Mouse (Mus musculus): ENCODE results near the gene Ctns. TPM values are rescaled to one million over a fixed set of nuclear protein-coding genes. Genes with fewer than 3 reads are reported as not detected.

The Ctns gene
- 24.5 and 26.5 TPM in 2 replicates for polyA plus RNA-seq (2016; fragmentation: Nextera tagmentation; extraction: Ambion mirVana)

DNA sequence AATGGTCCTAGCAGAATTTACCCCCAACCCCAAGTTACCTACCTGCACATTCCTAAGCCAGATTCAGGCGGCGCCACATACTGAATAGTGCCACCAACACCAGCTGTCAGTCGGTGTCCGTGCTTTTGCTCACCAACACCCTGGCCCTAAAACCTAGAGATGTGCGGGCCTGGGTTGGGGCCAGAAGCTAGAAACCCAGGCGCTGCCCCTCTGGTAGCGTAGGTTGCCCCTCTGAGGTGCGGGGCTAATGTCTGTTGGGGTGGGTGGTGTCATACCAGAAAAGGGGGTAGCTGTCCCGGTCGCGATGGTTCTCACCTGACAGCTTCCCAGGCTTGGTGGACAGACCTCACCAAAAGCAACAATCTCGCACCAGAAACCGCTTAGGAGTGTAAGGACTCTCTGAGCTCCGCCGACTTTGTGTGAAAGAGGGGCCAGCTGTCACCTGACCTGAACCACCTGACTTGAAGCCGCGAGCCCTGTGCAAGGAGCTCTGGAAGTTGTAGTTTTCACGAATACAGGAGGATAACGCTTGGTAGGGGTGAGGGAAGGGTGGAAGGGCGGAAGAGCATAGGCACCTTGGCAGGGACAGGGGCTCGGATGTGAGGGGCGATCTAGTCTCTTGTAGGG lies at the start of gene Ctns:
Ctns (minus strand) TSS at position 440 of the 627 bp plus-strand sequence.
- ATAC-seq (ENCODE audit: insufficient number of reproducible peaks, insufficient read depth, low FRiP score, low TSS enrichment): peak; percentile 95
- H3K4me3 ChIP-seq: peak within 1 kb of the TSS; percentile 72
- H3K36me3 ChIP-seq: 0 out of 2 replicates have a peak, but pooled peaks cover 8% of the 10 kb centered on the region
- no peaks in the 10 kb centered on the region for H3K9me3 ChIP-seq
- H3K27me3 ChIP-seq: no peaks in the 10 kb centered on the region
- peak within 1 kb of the TSS; percentile 93 for H3K4me2 ChIP-seq (replicated peaks)
- 0 out of 2 replicates have a peak within 1 kb of the TSS, but pooled peaks have one; percentile 23 for H3K27ac ChIP-seq
- peak within 1 kb of the TSS; percentile 75 for H3K9ac ChIP-seq
- H3K4me1 ChIP-seq: peaks cover 9% of the 10 kb centered on the region
- WGBS: 1% methylated on average over 22 of the region's 22 CpGs

- H3K27ac ChIP-seq: no peak overlapping the region
- H3K4me2 ChIP-seq (replicated peaks): no peak overlapping the region
- no peak overlapping the region for H3K4me3 ChIP-seq
- no peaks in the 10 kb centered on the region for H3K36me3 ChIP-seq
- H3K4me1 ChIP-seq: no peaks in the 10 kb centered on the region
- H3K9ac ChIP-seq: no peak overlapping the region
- H3K9me3 ChIP-seq: no peaks in the 10 kb centered on the region
- H3K27me3 ChIP-seq: no peaks in the 10 kb centered on the region
- no peak for ATAC-seq (ENCODE audit: insufficient number of reproducible peaks, insufficient read depth, low FRiP score, low TSS enrichment)
- whole genome bisulfite sequencing: 90% methylated on average over 4 of the region's 4 CpGs
Observed at GRCm38 (mm10) chr11:73242777-73243176, 43.9 kb upstream of the Ctns start.

DNA sequence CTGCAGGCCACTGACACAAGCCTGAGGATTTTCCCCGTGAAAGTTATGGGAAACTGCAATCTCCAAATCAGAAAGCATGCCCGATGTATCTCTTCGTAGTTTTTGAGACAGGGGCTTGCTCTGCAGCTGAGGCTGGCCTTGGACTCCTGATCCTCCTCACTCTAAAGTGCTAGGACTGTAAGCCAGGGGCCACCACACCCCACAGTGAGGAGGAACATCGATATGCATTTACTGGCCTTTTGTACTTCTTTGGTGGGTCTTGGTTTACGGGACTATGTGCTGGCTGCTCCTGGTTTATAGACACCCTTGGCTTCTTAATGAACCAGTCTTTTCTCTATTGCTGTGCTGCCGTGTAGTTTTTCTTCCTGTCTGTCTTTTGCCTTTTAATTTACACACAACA lies 43.4 kb upstream of the Ctns start:
- Histone ChIP-seq H3K36me3 (no peaks in the 10 kb centered on the region), H3K27ac (no peak overlapping the region), H3K9me3 (no peaks in the 10 kb centered on the region), H3K9ac (no peak overlapping the region), H3K4me3 (no peak overlapping the region), H3K4me2 (replicated peaks) (no peak overlapping the region), H3K4me1 (no peaks in the 10 kb centered on the region), H3K27me3 (no peaks in the 10 kb centered on the region)
- no peak for ATAC-seq (ENCODE audit: insufficient number of reproducible peaks, insufficient read depth, low FRiP score, low TSS enrichment)
- WGBS: 87% methylated on average over 6 of the region's 6 CpGs

GRCm38 (mm10) chr11:73236731-73237130 lies 37.9 kb upstream of the Ctns start:
- WGBS: 70% methylated on average over 3 of the region's 3 CpGs
- H3K27ac ChIP-seq: 0 out of 2 replicates have a peak overlapping the region, but pooled peaks have one; percentile 30

GRCm38 (mm10) chr11:73235990-73236701 lies 37.3 kb upstream of the Ctns start:
- no peaks in the 10 kb centered on the region for H3K27me3 ChIP-seq
- H3K9me3 ChIP-seq: no peaks in the 10 kb centered on the region
- H3K36me3 ChIP-seq: no peaks in the 10 kb centered on the region
- H3K27ac ChIP-seq: peak overlapping the region; percentile 66; the same call in 1 of the 2 replicates
- no peak overlapping the region for H3K4me2 ChIP-seq (replicated peaks)
- no peak overlapping the region for H3K4me3 ChIP-seq
- 28% methylated on average over 5 of the region's 5 CpGs for WGBS
- H3K9ac ChIP-seq: no peak overlapping the region
- H3K4me1 ChIP-seq: no peaks in the 10 kb centered on the region
- ATAC-seq (ENCODE audit: insufficient number of reproducible peaks, insufficient read depth, low FRiP score, low TSS enrichment): no peak

More at GRCm38 (mm10) chr11:73236731-73237130, 37.9 kb upstream of the Ctns start:
- no peaks in the 10 kb centered on the region for H3K9me3 ChIP-seq
- H3K4me2 ChIP-seq (replicated peaks): no peak overlapping the region
- H3K36me3 ChIP-seq: no peaks in the 10 kb centered on the region
- H3K4me3 ChIP-seq: no peak overlapping the region
- no peak overlapping the region for H3K9ac ChIP-seq
- no peaks in the 10 kb centered on the region for H3K27me3 ChIP-seq
- ATAC-seq (ENCODE audit: insufficient number of reproducible peaks, insufficient read depth, low FRiP score, low TSS enrichment): no peak
- no peaks in the 10 kb centered on the region for H3K4me1 ChIP-seq

GRCm38 (mm10) chr11:73233992-73234391 lies 35.1 kb upstream of the Ctns start, which contains the start of gene Trpv1:
Trpv1 (plus strand) TSS chr11:73234292.
- Histone ChIP-seq H3K36me3 (no peaks in the 10 kb centered on the region), H3K4me3 (no peak within 1 kb of the TSS), H3K9me3 (no peaks in the 10 kb centered on the region), H3K4me2 (replicated peaks) (no peak within 1 kb of the TSS), H3K27me3 (no peaks in the 10 kb centered on the region), H3K9ac (no peak within 1 kb of the TSS), H3K27ac (no peak within 1 kb of the TSS), H3K4me1 (no peaks in the 10 kb centered on the region)
- WGBS: 86% methylated on average over 5 of the region's 5 CpGs
- no peak for ATAC-seq (ENCODE audit: insufficient number of reproducible peaks, insufficient read depth, low FRiP score, low TSS enrichment)

DNA sequence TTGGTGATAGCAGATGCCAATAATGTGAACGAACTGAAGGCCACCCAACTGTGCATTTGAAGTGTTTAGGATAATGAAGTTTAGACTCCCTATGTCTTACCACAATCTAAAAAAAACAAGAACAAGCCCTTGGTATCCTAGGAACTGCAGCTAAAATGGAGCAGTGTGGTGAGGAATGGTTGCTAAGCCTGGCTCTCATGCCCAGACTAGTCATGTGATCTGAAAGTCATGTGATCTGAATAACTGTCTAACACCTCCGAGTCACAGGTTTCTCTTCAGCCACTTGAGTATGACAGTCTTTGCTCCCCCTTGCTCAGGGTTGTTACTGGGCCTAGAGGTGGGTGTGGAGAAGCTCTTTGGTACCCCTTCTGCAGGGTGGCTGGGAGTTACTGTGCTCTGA lies 33.7 kb upstream of the Ctns start:
- H3K4me1 ChIP-seq: no peaks in the 10 kb centered on the region
- H3K9ac ChIP-seq: no peak overlapping the region
- 62% methylated on average over 2 of the region's 2 CpGs for WGBS
- H3K36me3 ChIP-seq: no peaks in the 10 kb centered on the region
- no peak for ATAC-seq (ENCODE audit: insufficient number of reproducible peaks, insufficient read depth, low FRiP score, low TSS enrichment)
- H3K27me3 ChIP-seq: no peaks in the 10 kb centered on the region
- no peak overlapping the region for H3K4me2 ChIP-seq (replicated peaks)
- no peaks in the 10 kb centered on the region for H3K9me3 ChIP-seq
- no peak overlapping the region for H3K27ac ChIP-seq
- no peak overlapping the region for H3K4me3 ChIP-seq

DNA sequence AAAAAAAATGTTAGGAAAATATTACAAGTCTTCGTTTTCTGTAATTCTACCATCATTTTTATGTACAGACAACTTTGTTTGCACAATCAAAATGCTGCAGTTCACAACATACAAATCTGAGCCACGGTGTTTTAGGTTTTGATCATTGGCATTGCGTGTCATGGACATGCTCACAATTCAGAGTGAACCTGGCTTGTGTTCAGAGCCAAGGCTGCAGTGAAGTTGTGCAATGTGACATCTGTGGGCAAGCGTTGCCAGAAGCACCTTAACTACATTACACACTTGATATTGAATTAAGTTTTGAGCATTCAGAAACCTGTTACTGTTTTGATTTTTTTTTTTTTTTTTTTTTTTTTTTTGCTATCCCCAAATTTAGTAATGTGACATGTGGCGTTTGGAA lies 31.2 kb upstream of the Ctns start:
- H3K4me3 ChIP-seq: no peak overlapping the region
- no peaks in the 10 kb centered on the region for H3K36me3 ChIP-seq
- H3K4me2 ChIP-seq (replicated peaks): no peak overlapping the region
- 84% methylated on average over 5 of the region's 5 CpGs for WGBS
- no peaks in the 10 kb centered on the region for H3K27me3 ChIP-seq
- H3K4me1 ChIP-seq: no peaks in the 10 kb centered on the region
- H3K27ac ChIP-seq: no peak overlapping the region
- no peak overlapping the region for H3K9ac ChIP-seq
- H3K9me3 ChIP-seq: no peaks in the 10 kb centered on the region
- no peak for ATAC-seq (ENCODE audit: insufficient number of reproducible peaks, insufficient read depth, low FRiP score, low TSS enrichment)

DNA sequence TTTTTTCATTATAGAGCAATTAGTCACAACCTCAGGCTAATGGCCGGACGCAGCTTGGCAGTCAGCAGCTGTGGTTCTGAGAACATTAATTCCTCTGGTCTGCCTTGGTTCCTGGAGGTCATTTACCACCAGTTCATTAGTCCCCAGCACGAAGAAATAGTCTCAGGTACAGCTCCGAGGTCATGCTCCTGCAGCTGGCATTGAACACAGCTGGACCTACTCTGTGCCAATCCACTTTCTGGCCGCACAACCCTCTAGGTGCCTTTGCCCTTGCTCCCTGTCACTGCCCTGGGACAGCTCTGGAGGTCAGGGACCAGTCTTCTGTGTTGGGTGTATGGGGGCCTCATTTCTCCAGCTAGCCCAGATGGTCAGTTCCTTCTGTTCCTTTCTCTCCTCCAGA lies 30.0 kb upstream of the Ctns start:
- WGBS: 79% methylated on average over 5 of the region's 5 CpGs
- Histone ChIP-seq H3K9me3 (no peaks in the 10 kb centered on the region), H3K4me1 (no peaks in the 10 kb centered on the region), H3K9ac (no peak overlapping the region), H3K4me2 (replicated peaks) (no peak overlapping the region), H3K27me3 (no peaks in the 10 kb centered on the region), H3K4me3 (no peak overlapping the region), H3K36me3 (no peaks in the 10 kb centered on the region), H3K27ac (no peak overlapping the region)
- ATAC-seq (ENCODE audit: insufficient number of reproducible peaks, insufficient read depth, low FRiP score, low TSS enrichment): no peak

GRCm38 (mm10) chr11:73225856-73226255 lies 27.0 kb upstream of the Ctns start:
- no peak overlapping the region for H3K9ac ChIP-seq

DNA sequence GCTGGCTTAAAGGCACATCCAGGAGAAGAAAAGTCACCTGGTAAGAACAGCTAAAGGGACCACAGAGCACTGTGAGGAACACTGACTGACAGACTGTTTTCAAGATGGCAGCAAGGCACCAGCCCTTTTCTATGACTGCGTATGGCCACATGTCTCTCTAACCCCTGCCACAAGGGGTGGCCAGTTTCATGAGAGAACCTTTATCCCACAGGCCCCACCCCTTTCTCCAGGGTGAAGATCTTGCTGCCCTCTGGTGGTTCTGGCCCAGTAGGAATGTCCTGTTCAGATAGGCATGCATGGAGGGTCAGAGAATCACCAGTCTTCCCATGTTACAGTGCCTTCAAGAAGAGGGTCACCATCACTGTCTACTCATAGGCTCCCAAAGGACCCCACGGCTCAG lies 25.1 kb upstream of the Ctns start:
- H3K4me2 ChIP-seq (replicated peaks): no peak overlapping the region
- no peaks in the 10 kb centered on the region for H3K36me3 ChIP-seq
- no peaks in the 10 kb centered on the region for H3K9me3 ChIP-seq
- no peak overlapping the region for H3K4me3 ChIP-seq
- H3K4me1 ChIP-seq: no peaks in the 10 kb centered on the region
- no peaks in the 10 kb centered on the region for H3K27me3 ChIP-seq
- no peak overlapping the region for H3K27ac ChIP-seq
- 74% methylated on average over 2 of the region's 2 CpGs for WGBS
- H3K9ac ChIP-seq: no peak overlapping the region
- ATAC-seq (ENCODE audit: insufficient number of reproducible peaks, insufficient read depth, low FRiP score, low TSS enrichment): no peak

More at GRCm38 (mm10) chr11:73225856-73226255, 27.0 kb upstream of the Ctns start:
- no peaks in the 10 kb centered on the region for H3K36me3 ChIP-seq
- WGBS: 88% methylated on average over 6 of the region's 6 CpGs
- H3K4me1 ChIP-seq: no peaks in the 10 kb centered on the region
- no peak overlapping the region for H3K4me2 ChIP-seq (replicated peaks)
- no peak overlapping the region for H3K4me3 ChIP-seq
- H3K27me3 ChIP-seq: no peaks in the 10 kb centered on the region
- ATAC-seq (ENCODE audit: insufficient number of reproducible peaks, insufficient read depth, low FRiP score, low TSS enrichment): no peak
- H3K9me3 ChIP-seq: no peaks in the 10 kb centered on the region
- no peak overlapping the region for H3K27ac ChIP-seq

DNA sequence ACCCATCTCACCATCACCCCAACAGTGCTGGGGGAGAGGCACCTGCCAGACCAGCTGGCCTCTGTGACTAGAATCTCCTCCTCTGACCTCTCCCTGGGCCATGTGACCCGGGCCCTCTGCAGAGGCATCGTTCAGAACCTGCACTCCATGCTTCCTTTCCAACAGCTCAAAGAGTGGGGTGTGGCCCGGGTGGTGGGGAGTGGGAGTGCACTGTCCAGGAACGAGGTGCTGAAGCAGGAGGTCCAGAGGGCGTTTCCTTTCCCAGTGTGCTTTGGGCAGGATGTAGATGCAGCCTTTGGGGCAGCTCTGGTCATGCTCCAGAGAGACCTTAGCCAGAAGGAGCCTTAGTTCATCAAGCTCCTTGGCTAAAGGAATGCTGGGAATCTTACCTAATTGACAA lies 24.0 kb upstream of the Ctns start:
- H3K4me2 ChIP-seq (replicated peaks): no peak overlapping the region
- WGBS: 41% methylated on average over 5 of the region's 5 CpGs

More for the DNA sequence above, 24.0 kb upstream of the Ctns start:
- H3K27me3 ChIP-seq: no peaks in the 10 kb centered on the region
- H3K9me3 ChIP-seq: no peaks in the 10 kb centered on the region
- no peaks in the 10 kb centered on the region for H3K36me3 ChIP-seq
- H3K9ac ChIP-seq: no peak overlapping the region
- no peak overlapping the region for H3K4me3 ChIP-seq
- no peaks in the 10 kb centered on the region for H3K4me1 ChIP-seq
- ATAC-seq (ENCODE audit: insufficient number of reproducible peaks, insufficient read depth, low FRiP score, low TSS enrichment): no peak
- no peak overlapping the region for H3K27ac ChIP-seq

All from embryonic facial prominence, embryonic 12.5 days (tissue).